Mouse (Mus musculus) liver, adult 2 months (tissue): ENCODE data around the gene Neurog3.

Experiments
- CTCF ChIP-seq: fragments of 200-500 bp; IDR thresholded peaks from 2 replicates; pipeline ENCODE4 v1.5.1; 2011; ENCODE audit warnings: low read depth, low read length, control low read depth
- POLR2A ChIP-seq: fragments of 200-500 bp; IDR thresholded peaks from 2 replicates; pipeline ENCODE4 v1.6.1; 2011; ENCODE audit warnings: low read length, control low read depth; ENCODE audit not compliant: insufficient read depth; ENCODE audit errors: extremely low read depth

- TF ChIP-seq CTCF: no peak
- no peak for TF ChIP-seq POLR2A
These were observed 44.5 kb upstream of the Neurog3 start for GRCm38 (mm10) chr10:62088411-62088810.
